Comparison of ENCODE assay signal across 8 mouse cellular contexts in genomic region chr17:56325450-56326152, GRCm38 (mm10). TPM values are rescaled to one million over a fixed set of nuclear protein-coding genes. Genes with fewer than 3 reads are reported as not detected.
DNase-seq lines count a peak whose midpoint lies in the region; ATAC-seq lines count a peak whose summit lies in the region.

Gene Kdm4b (plus strand): TSS chr17:56326062.

- H3K27ac ChIP-seq in hindbrain, embryonic 15.5 days (replicated peaks): peak within 1 kb of the TSS; percentile 96

- H3K27me3 ChIP-seq in hindbrain, embryonic 15.5 days: no peaks in the 10 kb centered on the region

- peak within 1 kb of the TSS; percentile 95 for H3K9ac ChIP-seq in hindbrain, embryonic 15.5 days

- H3K4me3 ChIP-seq in hindbrain, embryonic 15.5 days: peak within 1 kb of the TSS; percentile 94

- peaks cover 41% of the 10 kb centered on the region for H3K4me1 ChIP-seq in hindbrain, embryonic 15.5 days (replicated peaks)

- WGBS in hindbrain, embryonic 15.5 days: under 1% methylated on average over 52 of the region's 57 CpGs

- H3K9me3 ChIP-seq in hindbrain, embryonic 15.5 days: no peaks in the 10 kb centered on the region

- H3K36me3 ChIP-seq in hindbrain, embryonic 15.5 days: no peaks in the 10 kb centered on the region

- peak; percentile 100 for ATAC-seq in hindbrain, embryonic 15.5 days (ENCODE audit: low FRiP score, low read depth)

- DNase-seq in T-cell, adult 2 months (ENCODE audit: low spot score): peak; percentile 100
- peak; percentile 98 to 99 for DNase-seq in cerebellum, postnatal 36 days
- peak; percentile 99 for DNase-seq in frontal cortex, postnatal 36 days (ENCODE audit: low spot score in 2 of 2)
- peak; percentile 99 for DNase-seq in left cerebral cortex, adult 11 months (ENCODE audit: low spot score)
- peak; percentile 99 to 100 for DNase-seq in lung, postnatal 4 days
- peak; percentile 99 for DNase-seq in retina, postnatal 7 days (ENCODE audit: low read depth, low spot score)
- peak; percentile 98 for DNase-seq in urinary bladder, adult 2 months (ENCODE audit: low spot score)

- peak within 1 kb of the TSS; percentile 81 for H3K4me2 ChIP-seq in hindbrain, embryonic 15.5 days

RNA-seq across cellular contexts. Expression of gene Kdm4b, which starts in this region (rescaled TPM):
- polyA plus RNA-seq in hindbrain, embryonic 15.5 days (2015; fragmentation: Nextera tagmentation; extraction: Ambion mirVana): 71.5 and 73.7 TPM in 2 replicates
- 23.7 and 31.1 TPM in 2 replicates for polyA plus RNA-seq in urinary bladder, adult 2 months (2012; rRNA removed)

Comparison
In these comparisons a context has a peak if more than half of its experiments do, and no peak if none do; other contexts are left out.
1. Peak in every context shown above with its lines: DNase-seq, ATAC-seq, H3K4me3 ChIP-seq and H3K27ac ChIP-seq.